Mouse (Mus musculus) adipocyte (in vitro differentiated cells): ENCODE data around the gene Cep350.
"Not testable (repeated sequence)": the region's sequence is repeated elsewhere in the genome, so short reads cannot be mapped to it uniquely, and the experiment has no call there.

Experiments used
- DNase-seq: peaks from one replicate; pipeline ENCODE4 v3.0.0-alpha.2; 2016; ENCODE audit warnings: low spot score

The Cep350 gene

GRCm38 (mm10) chr1:155886846-155887245 lies 86.2 kb downstream of the Cep350 start:
- no peak for DNase-seq

- DNase-seq = not testable (repeated sequence)
These were observed 90.3 kb downstream of the Cep350 start for GRCm38 (mm10) chr1:155882646-155883231.

- no peak for DNase-seq
These were observed 93.5 kb downstream of the Cep350 start for GRCm38 (mm10) chr1:155879596-155879995.

GRCm38 (mm10) chr1:155862967-155863366 lies 110.1 kb downstream of the Cep350 start:
- peak; percentile 11 for DNase-seq

- DNase-seq = peak; percentile 10
These were observed 117.9 kb downstream of the Cep350 start for GRCm38 (mm10) chr1:155854926-155855702.

- no peak for DNase-seq
These were observed 120.0 kb downstream of the Cep350 start for GRCm38 (mm10) chr1:155853009-155853408.

- DNase-seq = peak; percentile 55
These were observed 128.8 kb downstream of the Cep350 start for GRCm38 (mm10) chr1:155844235-155844634.

GRCm38 (mm10) chr1:155843538-155843937 lies 129.5 kb downstream of the Cep350 start:
- DNase-seq = no peak

GRCm38 (mm10) chr1:155835667-155836066 lies 137.4 kb downstream of the Cep350 start:
- no peak for DNase-seq

- DNase-seq = no peak
These were observed 139.4 kb downstream of the Cep350 start for GRCm38 (mm10) chr1:155833610-155834009.

- DNase-seq = no peak
These were observed 141.1 kb downstream of the Cep350 start for GRCm38 (mm10) chr1:155831958-155832357.

- DNase-seq = no peak
These were observed 142.2 kb downstream of the Cep350 start for GRCm38 (mm10) chr1:155830861-155831260.

- no peak for DNase-seq
These were observed 145.3 kb downstream of the Cep350 start for GRCm38 (mm10) chr1:155827703-155828295.

- peak; percentile 55 for DNase-seq
These were observed 146.2 kb downstream of the Cep350 start for GRCm38 (mm10) chr1:155826803-155827395.

- no peak for DNase-seq
These were observed 146.9 kb downstream of the Cep350 start for GRCm38 (mm10) chr1:155825940-155826716.

GRCm38 (mm10) chr1:155820646-155821045 lies 152.4 kb downstream of the Cep350 start:
- DNase-seq = no peak

GRCm38 (mm10) chr1:155816167-155816566 lies 156.9 kb downstream of the Cep350 start:
- no peak for DNase-seq

- peak; percentile 86 for DNase-seq
These were observed 160.2 kb downstream of the Cep350 start, which contains the start of gene Qsox1 for GRCm38 (mm10) chr1:155812581-155813499. Gene Qsox1 (minus strand): TSS chr1:155812889.

GRCm38 (mm10) chr1:155811995-155812580 lies 161.0 kb downstream of the Cep350 start:
- no peak for DNase-seq

GRCm38 (mm10) chr1:155810616-155811015 lies 162.4 kb downstream of the Cep350 start:
- DNase-seq = peak; percentile 65
